Mouse (Mus musculus) liver, embryonic 12.5 days (tissue): Measurements from ENCODE around the gene Nmrk1. TPM values are rescaled to one million over a fixed set of nuclear protein-coding genes. Genes with fewer than 3 reads are reported as not detected.
A peak's percentile ranks its signal among the peaks of the same experiment; 100 is the strongest.

ENCODE experiments used
- ATAC-seq: fragments of 200-750 bp; cut with Nextera tagmentation; 2 replicates; pipeline ENCODE4 v1.8.0; 2017; ENCODE audit warnings: moderate number of reproducible peaks, mild to moderate bottlenecking, moderate library complexity
- H3K27ac ChIP-seq: fragments of 300-500 bp; sonication (generic); 2 replicates; pipeline ENCODE4 v1.5.1; 2016; ENCODE audit warnings: mild to moderate bottlenecking
- H3K27me3 ChIP-seq: fragments of 300-500 bp; sonication (generic); replicated peaks from 2 replicates; pipeline ENCODE4 v1.6.1; 2016; ENCODE audit warnings: mild to moderate bottlenecking, moderate library complexity
- H3K36me3 ChIP-seq: fragments of 300-500 bp; sonication (generic); 2 replicates; pipeline ENCODE4 v1.6.1; 2016; ENCODE audit warnings: mild to moderate bottlenecking, moderate library complexity
- H3K4me1 ChIP-seq: fragments of 300-500 bp; sonication (generic); 2 replicates; pipeline ENCODE4 v1.6.1; 2016
- H3K4me2 ChIP-seq: fragments of 300-500 bp; sonication (generic); 2 replicates; pipeline ENCODE4 v1.6.1; 2016; ENCODE audit warnings: mild to moderate bottlenecking, moderate library complexity
- H3K4me3 ChIP-seq: fragments of 300-500 bp; sonication (generic); 2 replicates; pipeline ENCODE4 v1.5.1; 2016; ENCODE audit warnings: mild to moderate bottlenecking, moderate library complexity
- H3K9ac ChIP-seq: fragments of 300-500 bp; sonication (generic); 2 replicates; pipeline ENCODE4 v1.6.1; 2016; ENCODE audit warnings: mild to moderate bottlenecking, moderate library complexity
- H3K9me3 ChIP-seq: fragments of 300-500 bp; sonication (generic); replicated peaks from 2 replicates; pipeline ENCODE4 v1.6.1; 2016; ENCODE audit warnings: mild to moderate bottlenecking, moderate library complexity
- WGBS: fragments of 180-500 bp; shearing (Covaris S2); methylation state at CpG from one replicate; pipeline ENCODE4 v1.1.7; 2016; ENCODE audit not compliant: insufficient replicate concordance; 5-methylcytosine and 5-hydroxymethylcytosine counted together
- polyA plus RNA-seq: library from polyadenylated mRNA; unstranded; fragments of >200 nt; fragmentation: Nextera tagmentation; extraction: Ambion mirVana; gene quantifications from 2 replicates; pipeline ENCODE4 v1.2.1, GENCODE M21; 2016

Nmrk1 gene
- polyA plus RNA-seq, 1 experiment from 2014 or later, result 7.2 TPM

DNA sequence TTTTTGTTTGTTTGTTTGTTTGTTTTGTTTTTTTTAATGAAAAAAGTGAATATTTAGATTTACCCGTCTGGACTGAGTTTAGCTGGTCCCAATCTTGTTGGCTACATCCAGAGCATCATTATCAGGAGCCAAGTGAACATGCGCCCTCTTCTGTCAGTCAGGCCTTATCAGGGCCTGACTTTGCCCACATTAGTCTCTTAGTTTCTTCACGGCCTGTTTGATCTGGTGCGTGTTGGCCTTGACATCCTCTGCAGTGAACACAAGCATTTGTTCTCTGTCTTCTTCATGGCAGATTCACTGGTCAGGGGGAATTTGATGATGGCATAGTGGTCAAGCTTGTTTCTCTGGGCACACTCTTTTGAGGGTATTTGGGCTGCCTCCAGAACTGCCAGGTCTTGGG lies 50.4 kb downstream of the Nmrk1 start:
- no peak overlapping the region for H3K4me3 ChIP-seq
- peaks cover 18% of the 10 kb centered on the region for H3K4me1 ChIP-seq
- no peaks in the 10 kb centered on the region for H3K27me3 ChIP-seq
- WGBS, result 7% methylated on average over 4 of the region's 4 CpGs
- peak; percentile 92 for ATAC-seq
- peak overlapping the region; percentile 82 for H3K27ac ChIP-seq
- peak overlapping the region; percentile 27; the same call in 1 of the 2 replicates for H3K9ac ChIP-seq
- peaks cover 37% of the 10 kb centered on the region for H3K36me3 ChIP-seq
- H3K9me3 ChIP-seq, result no peaks in the 10 kb centered on the region
- no peak overlapping the region; the same call in 1 of the 2 replicates for H3K4me2 ChIP-seq

DNA sequence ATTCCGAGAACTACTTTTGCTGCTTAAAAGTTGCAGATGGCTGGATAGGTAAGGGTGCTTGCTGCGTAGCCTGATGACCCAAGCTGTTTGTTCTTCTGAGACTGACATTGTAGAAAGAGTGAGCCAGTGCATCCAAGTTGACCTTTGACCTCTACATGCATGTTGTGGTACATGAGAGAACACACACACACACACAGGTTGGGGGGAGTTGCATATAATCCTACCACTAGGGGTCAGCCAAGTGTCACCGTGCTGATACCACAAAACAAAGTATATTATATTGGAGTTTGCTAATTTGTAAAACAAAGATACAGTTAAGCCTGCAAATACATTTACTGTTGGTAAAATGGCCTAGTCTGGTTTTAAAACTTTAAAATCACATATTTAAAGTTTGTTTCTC lies 55.8 kb downstream of the Nmrk1 start:
- Histone ChIP-seq H3K27ac (no peak overlapping the region), H3K27me3 (no peaks in the 10 kb centered on the region), H3K36me3 (peaks cover 20% of the 10 kb centered on the region), H3K4me2 (no peak overlapping the region), H3K9me3 (no peaks in the 10 kb centered on the region), H3K4me1 (peaks cover 24% of the 10 kb centered on the region), H3K9ac (no peak overlapping the region), H3K4me3 (no peak overlapping the region)
- WGBS, result 62% methylated on average over 3 of the region's 3 CpGs
- ATAC-seq, result 0 out of 2 replicates have a peak, but pooled peaks have one; percentile 21

DNA sequence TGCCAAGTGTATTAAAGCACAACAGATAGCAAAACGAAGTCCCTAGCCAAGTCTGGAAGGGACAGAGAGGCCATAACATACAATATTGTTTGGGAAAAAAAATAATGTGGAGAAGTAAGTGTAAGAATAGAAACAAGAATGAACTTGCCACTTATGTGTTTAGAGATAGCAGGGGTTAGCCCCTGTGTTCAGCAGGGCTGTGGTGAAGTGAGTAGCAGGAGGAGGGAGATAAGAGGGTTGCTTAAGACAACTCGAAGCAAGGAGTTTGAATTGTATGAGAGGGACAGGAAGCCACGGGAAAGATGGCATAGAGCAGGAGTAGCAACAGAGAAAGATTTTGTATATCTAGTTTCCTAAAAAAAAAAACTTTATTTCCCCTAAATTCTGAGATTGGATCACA lies 60.4 kb downstream of the Nmrk1 start:
- Histone ChIP-seq H3K4me3 (no peak overlapping the region), H3K27me3 (no peaks in the 10 kb centered on the region), H3K9me3 (no peaks in the 10 kb centered on the region), H3K4me1 (peaks cover 61% of the 10 kb centered on the region), H3K9ac (peak overlapping the region; percentile 55), H3K27ac (peak overlapping the region; percentile 93), H3K4me2 (peak overlapping the region; percentile 55), H3K36me3 (peaks cover 39% of the 10 kb centered on the region)
- 12% methylated on average over 3 of the region's 3 CpGs for WGBS
- peak; percentile 92 for ATAC-seq

DNA sequence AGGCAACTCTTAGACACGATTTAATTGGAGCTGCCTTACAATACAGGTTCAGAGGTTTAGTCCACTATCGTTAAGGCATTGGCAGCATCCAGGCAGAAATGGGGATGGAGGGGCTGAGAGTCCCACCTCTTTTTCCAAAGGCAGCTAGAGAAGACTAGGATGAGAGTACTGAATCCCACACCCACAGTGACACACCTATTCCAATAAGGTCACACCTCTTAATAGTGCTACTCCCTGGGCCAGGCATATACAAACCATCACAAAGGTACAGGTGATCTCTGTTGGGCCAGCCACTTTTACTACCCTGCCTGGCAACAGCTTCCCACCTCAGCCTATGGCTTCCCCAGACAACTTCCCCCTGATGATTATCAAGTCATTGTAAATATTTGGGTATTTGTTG lies 61.0 kb downstream of the Nmrk1 start:
- Histone ChIP-seq H3K4me2 (peak overlapping the region; percentile 55), H3K9ac (peak overlapping the region; percentile 9; the same call in 1 of the 2 replicates), H3K27me3 (no peaks in the 10 kb centered on the region), H3K9me3 (no peaks in the 10 kb centered on the region), H3K4me1 (peaks cover 64% of the 10 kb centered on the region), H3K4me3 (no peak overlapping the region), H3K27ac (peak overlapping the region; percentile 93), H3K36me3 (peaks cover 45% of the 10 kb centered on the region)
- WGBS, result 62% methylated on average over 2 of the region's 2 CpGs
- peak; percentile 60 for ATAC-seq

DNA sequence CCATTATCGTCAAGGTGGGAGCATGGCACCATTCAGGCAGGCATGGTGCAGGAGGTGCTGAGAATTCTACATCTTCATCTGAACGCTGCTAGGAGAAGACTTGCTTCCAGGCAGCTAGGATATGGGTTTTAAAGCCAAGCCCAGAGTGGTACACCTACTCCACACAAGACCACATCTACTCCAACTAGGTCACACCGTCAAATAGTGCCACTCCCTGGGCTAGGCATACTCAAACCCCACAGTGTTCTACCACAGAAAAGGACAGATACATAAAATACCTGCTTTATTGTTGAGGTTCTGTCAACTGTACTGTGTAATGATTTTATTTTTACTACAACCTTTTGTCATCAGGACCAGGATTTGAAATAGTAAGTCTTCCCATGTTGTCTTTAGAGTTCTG lies 63.4 kb downstream of the Nmrk1 start:
- Histone ChIP-seq H3K9me3 (no peaks in the 10 kb centered on the region), H3K27me3 (no peaks in the 10 kb centered on the region), H3K36me3 (peaks cover 57% of the 10 kb centered on the region), H3K4me3 (no peak overlapping the region), H3K4me1 (peaks cover 60% of the 10 kb centered on the region), H3K4me2 (no peak overlapping the region), H3K27ac (peak overlapping the region; percentile 85), H3K9ac (no peak overlapping the region; the same call in 1 of the 2 replicates)
- peak; percentile 66 for ATAC-seq
- WGBS, result 79% methylated on average over 3 of the region's 3 CpGs

DNA sequence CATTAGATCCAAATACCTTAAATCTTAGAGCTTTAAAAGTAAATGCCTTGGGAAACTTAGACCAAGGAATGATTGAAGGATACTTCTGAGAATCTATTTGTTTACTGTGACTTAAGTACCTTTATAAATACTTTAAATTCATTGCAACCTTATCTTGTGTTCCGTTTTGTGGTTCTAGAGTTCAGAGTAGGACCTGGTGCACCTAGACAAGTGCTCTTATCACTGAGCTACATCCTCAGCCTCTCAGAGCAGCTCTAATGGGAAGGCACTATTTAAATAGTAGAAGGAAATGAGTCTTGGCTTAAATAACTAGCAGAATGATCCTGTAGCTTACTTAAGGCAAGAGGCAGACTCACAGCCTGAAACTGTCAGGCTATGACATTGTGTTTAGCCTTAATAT lies 63.8 kb downstream of the Nmrk1 start:
- Histone ChIP-seq H3K27ac (peak overlapping the region; percentile 85), H3K9me3 (no peaks in the 10 kb centered on the region), H3K27me3 (no peaks in the 10 kb centered on the region), H3K4me2 (peak overlapping the region; percentile 47), H3K36me3 (peaks cover 60% of the 10 kb centered on the region), H3K4me3 (no peak overlapping the region), H3K4me1 (peaks cover 58% of the 10 kb centered on the region), H3K9ac (peak overlapping the region; percentile 35)
- 23% methylated on average over 1 of the region's 1 CpGs for WGBS
- ATAC-seq, result peak; percentile 86

Other genes starting within 250 kb of the Nmrk1 start
- 60.8 and 65.1 TPM in 2 replicates for gene Ostf1, start 127 bp upstream of the Nmrk1 start, polyA plus RNA-seq
- gene Carnmt1, start 38.8 kb downstream of the Nmrk1 start, polyA plus RNA-seq, result 45.4 and 46.8 TPM in 2 replicates
- gene D030056L22Rik, start 81.2 kb downstream of the Nmrk1 start, polyA plus RNA-seq, result 50.8 and 53.0 TPM in 2 replicates
- 0.05 TPM in 1 of 2 replicates, not detected in the other for gene Trpm6, start 118.0 kb downstream of the Nmrk1 start, polyA plus RNA-seq